Mouse (Mus musculus): ENCODE measurements around the gene A630095N17Rik. TPM values are rescaled to one million over a fixed set of nuclear protein-coding genes. Genes with fewer than 3 reads are reported as not detected.
"Not testable (repeated sequence)": the region's sequence is repeated elsewhere in the genome, so short reads cannot be mapped to it uniquely, and the experiment has no call there.

The A630095N17Rik gene
- polyA plus RNA-seq, 1 experiment from 2014 or later = not detected

- Histone ChIP-seq H3K27me3 (ENCODE audit: low read depth, poor library complexity, severe bottlenecking) (peaks cover 18% of the 10 kb centered on the region), H3K4me3 (peak overlapping the region; percentile 34), H3K27ac (peak overlapping the region; percentile 50), H3K4me1 (peaks cover 31% of the 10 kb centered on the region), H3K36me3 (no peaks in the 10 kb centered on the region), H3K9me3 (replicated peaks) (no peaks in the 10 kb centered on the region)
- 5% methylated on average over 22 of the region's 22 CpGs for WGBS
- DNase-seq (ENCODE audit: low spot score) = peak; percentile 87
Observed at GRCm38 (mm10) chr1:75251112-75251970, 19.4 kb upstream of the A630095N17Rik start.

GRCm38 (mm10) chr1:75250498-75250897 is 18.6 kb upstream of the A630095N17Rik start:
- no peaks in the 10 kb centered on the region for H3K9me3 ChIP-seq (replicated peaks)
- WGBS = 59% methylated on average over 3 of the region's 3 CpGs
- peaks cover 4% of the 10 kb centered on the region; the same call in 1 of the 2 replicates for H3K36me3 ChIP-seq
- H3K4me3 ChIP-seq = no peak overlapping the region
- peaks cover 31% of the 10 kb centered on the region for H3K4me1 ChIP-seq
- DNase-seq (ENCODE audit: low spot score) = no peak
- H3K27me3 ChIP-seq (ENCODE audit: low read depth, poor library complexity, severe bottlenecking) = peaks cover 18% of the 10 kb centered on the region
- H3K27ac ChIP-seq = no peak overlapping the region

GRCm38 (mm10) chr1:75248041-75248772 is 16.3 kb upstream of the A630095N17Rik start:
- H3K4me1 ChIP-seq = peaks cover 28% of the 10 kb centered on the region
- H3K4me3 ChIP-seq = no peak overlapping the region
- peak overlapping the region; percentile 17 for H3K27ac ChIP-seq
- H3K36me3 ChIP-seq = peaks cover 17% of the 10 kb centered on the region
- DNase-seq (ENCODE audit: low spot score) = no peak
- H3K9me3 ChIP-seq (replicated peaks) = no peaks in the 10 kb centered on the region
- WGBS = 61% methylated on average over 9 of the region's 9 CpGs
- peaks cover 15% of the 10 kb centered on the region for H3K27me3 ChIP-seq (ENCODE audit: low read depth, poor library complexity, severe bottlenecking)

GRCm38 (mm10) chr1:75247071-75247930 is 15.4 kb upstream of the A630095N17Rik start:
- 77% methylated on average over 16 of the region's 16 CpGs for WGBS
- Histone ChIP-seq H3K9me3 (replicated peaks) (no peaks in the 10 kb centered on the region), H3K4me3 (no peak overlapping the region), H3K36me3 (peaks cover 22% of the 10 kb centered on the region), H3K4me1 (peaks cover 28% of the 10 kb centered on the region), H3K27ac (peak overlapping the region; percentile 17), H3K27me3 (ENCODE audit: low read depth, poor library complexity, severe bottlenecking) (peaks cover 5% of the 10 kb centered on the region)
- DNase-seq (ENCODE audit: low spot score) = no peak

GRCm38 (mm10) chr1:75244836-75245235 is 12.9 kb upstream of the A630095N17Rik start:
- Histone ChIP-seq H3K9me3 (replicated peaks) (no peaks in the 10 kb centered on the region), H3K4me3 (no peak overlapping the region), H3K36me3 (peaks cover 35% of the 10 kb centered on the region), H3K27ac (no peak overlapping the region), H3K4me1 (peaks cover 15% of the 10 kb centered on the region), H3K27me3 (ENCODE audit: low read depth, poor library complexity, severe bottlenecking) (no peaks in the 10 kb centered on the region)
- no peak for DNase-seq (ENCODE audit: low spot score)
- 9% methylated on average over 4 of the region's 4 CpGs for WGBS

- Histone ChIP-seq H3K27me3 (ENCODE audit: low read depth, poor library complexity, severe bottlenecking) (no peaks in the 10 kb centered on the region), H3K27ac (no peak overlapping the region), H3K4me1 (peaks cover 15% of the 10 kb centered on the region), H3K4me3 (no peak overlapping the region), H3K36me3 (peaks cover 35% of the 10 kb centered on the region), H3K9me3 (replicated peaks) (no peaks in the 10 kb centered on the region)
- WGBS = 84% methylated on average over 12 of the region's 12 CpGs
- no peak for DNase-seq (ENCODE audit: low spot score)
Observed at GRCm38 (mm10) chr1:75244175-75244826, 12.4 kb upstream of the A630095N17Rik start.

- Histone ChIP-seq H3K36me3 (peaks cover 35% of the 10 kb centered on the region), H3K27ac (no peak overlapping the region), H3K9me3 (replicated peaks) (no peaks in the 10 kb centered on the region), H3K4me1 (peaks cover 13% of the 10 kb centered on the region), H3K27me3 (ENCODE audit: low read depth, poor library complexity, severe bottlenecking) (no peaks in the 10 kb centered on the region), H3K4me3 (no peak overlapping the region)
- no peak for DNase-seq (ENCODE audit: low spot score)
- 85% methylated on average over 14 of the region's 14 CpGs for WGBS
Observed at GRCm38 (mm10) chr1:75243411-75243810, 11.5 kb upstream of the A630095N17Rik start.

- H3K4me3 ChIP-seq = no peak overlapping the region
- H3K27me3 ChIP-seq (ENCODE audit: low read depth, poor library complexity, severe bottlenecking) = no peaks in the 10 kb centered on the region
- peaks cover 25% of the 10 kb centered on the region for H3K4me1 ChIP-seq
- peak overlapping the region; percentile 9; the same call in 1 of the 2 replicates for H3K27ac ChIP-seq
- DNase-seq (ENCODE audit: low spot score) = peak; percentile 26
- 83% methylated on average over 10 of the region's 10 CpGs for WGBS
- no peaks in the 10 kb centered on the region for H3K9me3 ChIP-seq (replicated peaks)
- H3K36me3 ChIP-seq = peaks cover 30% of the 10 kb centered on the region
Observed at GRCm38 (mm10) chr1:75239591-75239990, 7.7 kb upstream of the A630095N17Rik start.

- peaks cover 26% of the 10 kb centered on the region for H3K4me1 ChIP-seq
- WGBS = under 1% methylated on average over 64 of the region's 64 CpGs
- H3K27me3 ChIP-seq (ENCODE audit: low read depth, poor library complexity, severe bottlenecking) = no peaks in the 10 kb centered on the region
- peak; percentile 85 for DNase-seq (ENCODE audit: low spot score)
- H3K27ac ChIP-seq = peak within 1 kb of the TSS; percentile 90
- H3K9me3 ChIP-seq (replicated peaks) = no peaks in the 10 kb centered on the region
- peaks cover 8% of the 10 kb centered on the region for H3K36me3 ChIP-seq
- H3K4me3 ChIP-seq = peak within 1 kb of the TSS; percentile 86
Observed at GRCm38 (mm10) chr1:75236117-75237050, 4.5 kb upstream of the A630095N17Rik start, which contains the start of gene Dnajb2. TSS of gene Dnajb2 (plus strand) at chr1:75236406.

- Histone ChIP-seq H3K27me3 (ENCODE audit: low read depth, poor library complexity, severe bottlenecking) (no peaks in the 10 kb centered on the region), H3K27ac (no peak overlapping the region), H3K9me3 (replicated peaks) (no peaks in the 10 kb centered on the region), H3K4me3 (no peak overlapping the region), H3K4me1 (peaks cover 26% of the 10 kb centered on the region), H3K36me3 (no peaks in the 10 kb centered on the region)
- 5% methylated on average over 8 of the region's 8 CpGs for WGBS
- peak; percentile 48 for DNase-seq (ENCODE audit: low spot score)
Observed at GRCm38 (mm10) chr1:75234606-75235005, 2.7 kb upstream of the A630095N17Rik start.

- H3K9me3 ChIP-seq (replicated peaks) = not testable (repeated sequence)
Observed at GRCm38 (mm10) chr1:75232489-75232888, 587 bp upstream of the A630095N17Rik start.

More at GRCm38 (mm10) chr1:75232489-75232888, 587 bp upstream of the A630095N17Rik start:
- H3K36me3 ChIP-seq; DNase-seq (ENCODE audit: low spot score); H3K4me3 ChIP-seq; H3K27me3 ChIP-seq (ENCODE audit: low read depth, poor library complexity, severe bottlenecking); H3K27ac ChIP-seq: not testable (repeated sequence)
- WGBS = 62% methylated on average over 4 of the region's 4 CpGs
- peaks cover 25% of the 10 kb centered on the region for H3K4me1 ChIP-seq

All from limb, embryonic 10.5 days (tissue).